Mouse (Mus musculus) bone marrow, adult 2 months (tissue): Measurements from ENCODE around the gene Tenm1. TPM values are rescaled to one million over a fixed set of nuclear protein-coding genes. Genes with fewer than 3 reads are reported as not detected.
A peak's percentile ranks its signal among the peaks of the same experiment; 100 is the strongest.

Experiments
- H3K27ac ChIP-seq: fragments of 200-500 bp; 2 replicates; pipeline ENCODE4 v1.5.1; 2012; ENCODE audit warnings: low read depth, mild to moderate bottlenecking, control low read depth, inconsistent platforms, low read length; ENCODE audit not compliant: control insufficient read depth, poor library complexity, insufficient read depth
- H3K4me1 ChIP-seq: fragments of 200-500 bp; 2 replicates; pipeline ENCODE4 v1.6.1; 2011; ENCODE audit warnings: low read length; ENCODE audit not compliant: control insufficient read depth, insufficient read depth
- H3K4me3 ChIP-seq: fragments of 200-500 bp; replicated peaks from 2 replicates; pipeline ENCODE3; 2011; ENCODE audit warnings: mild to moderate bottlenecking, low read depth, low read length, control low read depth; ENCODE audit not compliant: control insufficient read depth
- CTCF ChIP-seq: fragments of 200-500 bp; IDR thresholded peaks from 2 replicates; pipeline ENCODE4 v1.5.1; 2011; ENCODE audit warnings: low read length, control low read depth; ENCODE audit not compliant: control insufficient read depth, insufficient read depth
- POLR2A ChIP-seq: fragments of 200-500 bp; IDR thresholded peaks from 2 replicates; pipeline ENCODE4 v1.6.1; 2011; ENCODE audit warnings: low read depth, mild to moderate bottlenecking, control low read depth, low read length, borderline replicate concordance; ENCODE audit not compliant: control insufficient read depth
- WGBS: fragments of 180-500 bp; shearing (Covaris S2); methylation state at CpG from one replicate; pipeline ENCODE4 v1.1.7; 2018; 5-methylcytosine and 5-hydroxymethylcytosine counted together
- polyA plus RNA-seq: library from polyadenylated mRNA; stranded (reverse); fragments of >200 nt; gene quantifications from 2 replicates; pipeline ENCODE4 v1.2.4, GENCODE M21; 2011; ENCODE audit warnings: low replicate concordance; ENCODE audit not compliant: missing spikeins, insufficient read depth, insufficient read length

The Tenm1 gene
- polyA plus RNA-seq, 1 experiment, result not detected

GRCm38 (mm10) chrX:42700291-42700690, 728.6 kb downstream of the Tenm1 start:
- Histone ChIP-seq H3K27ac (no peak overlapping the region), H3K4me3 (no peak overlapping the region), H3K4me1 (no peaks in the 10 kb centered on the region)
- TF ChIP-seq POLR2A (no peak), CTCF (no peak)
- 52% methylated on average over 3 of the region's 3 CpGs for WGBS

GRCm38 (mm10) chrX:42647131-42647530, 781.8 kb downstream of the Tenm1 start:
- Histone ChIP-seq H3K27ac (no peak overlapping the region), H3K4me1 (no peaks in the 10 kb centered on the region), H3K4me3 (no peak overlapping the region)
- 61% methylated on average over 3 of the region's 3 CpGs for WGBS
- TF ChIP-seq POLR2A, result no peak
- no peak for TF ChIP-seq CTCF

DNA sequence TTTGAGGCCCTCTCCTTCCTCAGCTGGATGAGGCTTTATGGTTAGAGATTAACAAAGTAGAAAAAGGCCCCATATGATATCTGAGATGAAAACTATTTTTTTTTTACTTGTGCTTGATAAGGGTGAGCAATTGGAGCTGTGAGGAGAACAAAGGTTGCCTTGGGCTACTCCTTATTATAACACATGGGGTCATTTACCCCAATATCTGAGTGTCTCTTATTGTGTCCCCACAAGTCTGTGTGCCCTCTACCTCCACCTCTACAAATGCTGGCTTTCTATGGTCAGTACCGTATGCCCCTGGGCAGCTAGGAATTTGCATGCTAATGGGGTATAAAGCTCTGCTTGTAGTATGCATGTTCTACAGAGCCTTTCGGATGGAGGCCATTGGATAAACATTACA, 848.4 kb downstream of the Tenm1 start:
- 64% methylated on average over 2 of the region's 2 CpGs for WGBS
- no peak overlapping the region for H3K27ac ChIP-seq
- H3K4me1 ChIP-seq, result no peaks in the 10 kb centered on the region
- no peak for TF ChIP-seq CTCF
- no peak for TF ChIP-seq POLR2A
- no peak overlapping the region for H3K4me3 ChIP-seq

- no peak overlapping the region for H3K27ac ChIP-seq
- H3K4me3 ChIP-seq, result no peak overlapping the region
- 57% methylated on average over 4 of the region's 4 CpGs for WGBS
- H3K4me1 ChIP-seq, result no peaks in the 10 kb centered on the region
- TF ChIP-seq CTCF, result no peak
- TF ChIP-seq POLR2A, result no peak
These were observed 870.2 kb downstream of the Tenm1 start for GRCm38 (mm10) chrX:42558683-42559082.

GRCm38 (mm10) chrX:42557284-42557683, 871.6 kb downstream of the Tenm1 start:
- H3K27ac ChIP-seq, result no peak overlapping the region
- no peak for TF ChIP-seq CTCF
- TF ChIP-seq POLR2A, result no peak
- H3K4me3 ChIP-seq, result no peak overlapping the region
- 25% methylated on average over 7 of the region's 7 CpGs for WGBS
- no peaks in the 10 kb centered on the region for H3K4me1 ChIP-seq

- Histone ChIP-seq H3K4me1 (no peaks in the 10 kb centered on the region), H3K4me3 (no peak overlapping the region), H3K27ac (no peak overlapping the region)
- TF ChIP-seq CTCF (no peak), POLR2A (no peak)
- WGBS, result 52% methylated on average over 4 of the region's 4 CpGs
These were observed 880.4 kb downstream of the Tenm1 start for GRCm38 (mm10) chrX:42548513-42548912.

DNA sequence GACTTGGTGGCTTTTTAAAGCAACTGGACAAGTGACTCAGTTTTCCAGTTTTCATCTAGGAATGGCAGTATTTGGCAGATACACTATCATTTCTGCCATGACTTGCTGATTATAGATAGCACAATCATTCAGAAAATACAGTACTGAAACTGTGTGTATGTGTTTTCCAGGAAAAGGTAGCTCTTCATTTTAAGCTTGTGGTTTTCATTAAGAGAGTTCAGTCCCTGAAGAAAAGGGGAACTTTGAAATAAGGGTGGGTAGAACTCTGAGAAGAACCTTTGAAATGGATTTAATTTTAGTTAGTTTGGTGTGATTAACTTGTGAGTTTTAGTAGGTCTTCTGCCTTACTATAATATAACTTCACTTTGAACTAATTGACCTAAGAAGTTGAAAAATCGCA, 883.9 kb downstream of the Tenm1 start:
- H3K4me3 ChIP-seq, result no peak overlapping the region
- TF ChIP-seq POLR2A, result no peak
- no peak for TF ChIP-seq CTCF
- no peaks in the 10 kb centered on the region for H3K4me1 ChIP-seq
- H3K27ac ChIP-seq, result no peak overlapping the region
- WGBS, result 63% methylated on average over 1 of the region's 1 CpGs

DNA sequence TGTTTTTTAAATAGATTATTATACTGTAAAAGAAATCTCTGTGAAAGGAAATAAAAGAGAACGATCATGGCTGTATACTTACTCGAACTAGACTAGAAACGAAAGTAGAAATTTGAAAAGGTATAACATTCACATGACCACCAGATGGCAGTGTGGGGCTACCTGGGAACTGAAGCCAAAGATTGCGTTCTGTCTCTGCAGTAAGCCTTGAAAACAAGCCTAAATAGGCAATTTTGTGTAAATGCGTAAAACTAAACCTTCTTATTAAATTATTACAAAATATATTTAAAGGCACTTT, 888.2 kb downstream of the Tenm1 start:
- TF ChIP-seq CTCF (peak; percentile 32; the same call in 1 of the 2 replicates), POLR2A (no peak)
- 15% methylated on average over 5 of the region's 5 CpGs for WGBS
- Histone ChIP-seq H3K4me1 (no peaks in the 10 kb centered on the region), H3K27ac (no peak overlapping the region), H3K4me3 (no peak overlapping the region)

DNA sequence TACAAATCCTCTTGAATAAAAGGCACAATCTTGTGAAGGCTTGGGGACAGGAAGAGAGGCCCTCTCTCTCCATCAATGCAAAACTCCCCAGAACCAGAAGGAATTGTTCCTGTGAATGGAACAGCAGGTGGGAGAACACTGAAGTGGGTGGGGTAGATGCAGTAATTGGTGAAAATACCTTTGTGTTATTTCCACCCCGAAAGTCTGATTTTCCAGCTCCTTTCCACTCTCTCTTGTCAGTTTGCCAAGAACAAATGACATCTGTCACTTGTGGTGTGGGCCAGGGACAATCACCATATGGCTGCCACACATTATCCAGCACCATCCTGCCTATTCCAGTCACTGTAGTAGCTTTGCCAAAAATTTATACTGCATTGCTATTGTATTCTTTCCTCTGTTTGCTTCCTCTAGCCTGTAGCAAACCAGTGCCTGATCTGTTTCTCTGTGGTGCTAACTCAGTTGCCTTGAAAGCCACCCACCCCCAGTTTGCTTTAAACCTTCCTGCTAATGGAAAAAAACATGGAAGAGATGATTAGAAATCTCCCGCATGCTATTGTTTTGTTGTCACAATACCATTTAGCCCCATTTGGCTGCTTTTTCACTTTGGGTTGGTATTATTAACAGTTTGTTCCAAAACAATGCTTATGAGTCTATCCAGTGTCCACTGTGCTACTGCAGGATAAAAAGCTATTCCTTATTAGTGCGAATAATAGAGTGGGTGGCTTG, 888.7 kb downstream of the Tenm1 start:
- H3K4me1 ChIP-seq, result no peaks in the 10 kb centered on the region
- no peak overlapping the region for H3K27ac ChIP-seq
- TF ChIP-seq POLR2A, result no peak
- H3K4me3 ChIP-seq, result no peak overlapping the region
- 22% methylated on average over 3 of the region's 3 CpGs for WGBS
